Mouse (Mus musculus) limb, embryonic 13.5 days (tissue): ENCODE results near the gene Phtf2. TPM values are rescaled to one million over a fixed set of nuclear protein-coding genes. Genes with fewer than 3 reads are reported as not detected.
A peak's percentile ranks its signal among the peaks of the same experiment; 100 is the strongest.

Experiments used
- ATAC-seq: fragments of 200-750 bp; cut with Nextera tagmentation; 2 replicates; pipeline ENCODE4 v1.8.0; 2017; ENCODE audit warnings: low read depth, moderate number of reproducible peaks, moderate TSS enrichment; ENCODE audit not compliant: low FRiP score
- H3K27ac ChIP-seq: fragments of 300-500 bp; sonication (generic); 2 replicates; pipeline ENCODE4 v1.5.1; 2015; ENCODE audit warnings: inconsistent platforms, mild to moderate bottlenecking, moderate library complexity
- H3K27me3 ChIP-seq: fragments of 300-500 bp; sonication (generic); 2 replicates; pipeline ENCODE4 v1.6.1; 2015; ENCODE audit warnings: mild to moderate bottlenecking, inconsistent platforms
- H3K36me3 ChIP-seq: fragments of 300-500 bp; sonication (generic); 2 replicates; pipeline ENCODE4 v1.6.1; 2015; ENCODE audit warnings: inconsistent platforms, mild to moderate bottlenecking, moderate library complexity
- H3K4me1 ChIP-seq: fragments of 300-500 bp; sonication (generic); 2 replicates; pipeline ENCODE4 v1.6.1; 2015; ENCODE audit warnings: inconsistent platforms
- H3K4me2 ChIP-seq: fragments of 300-500 bp; sonication (generic); replicated peaks from 2 replicates; pipeline ENCODE4 v1.6.1; 2015; ENCODE audit warnings: inconsistent platforms, mild to moderate bottlenecking, moderate library complexity
- H3K4me3 ChIP-seq: fragments of 300-500 bp; sonication (generic); 2 replicates; pipeline ENCODE4 v1.5.1; 2015; ENCODE audit warnings: moderate library complexity, mild to moderate bottlenecking, inconsistent platforms
- H3K9ac ChIP-seq: fragments of 300-500 bp; sonication (generic); 2 replicates; pipeline ENCODE4 v1.6.1; 2015; ENCODE audit warnings: mild to moderate bottlenecking, inconsistent platforms
- H3K9me3 ChIP-seq: fragments of 300-500 bp; sonication (generic); 2 replicates; pipeline ENCODE4 v1.6.1; 2016; ENCODE audit warnings: inconsistent platforms
- WGBS: fragments of 180-500 bp; shearing (Covaris S2); methylation state at CpG from one replicate; pipeline ENCODE4 v1.1.7; 2015; 5-methylcytosine and 5-hydroxymethylcytosine counted together
- polyA plus RNA-seq: library from polyadenylated mRNA; unstranded; fragments of >200 nt; fragmentation: Nextera tagmentation; extraction: Ambion mirVana; gene quantifications from 2 replicates; pipeline ENCODE4 v1.2.1, GENCODE M21; 2015

Gene Phtf2
- 15.7 and 15.9 TPM in 2 replicates for polyA plus RNA-seq

- under 1% methylated on average over 74 of the region's 94 CpGs for WGBS
- no peaks in the 10 kb centered on the region for H3K9me3 ChIP-seq
- peaks cover 18% of the 10 kb centered on the region for H3K4me1 ChIP-seq
- H3K4me2 ChIP-seq: peak within 1 kb of the TSS; percentile 76
- peak within 1 kb of the TSS; percentile 86 for H3K9ac ChIP-seq
- peak within 1 kb of the TSS; percentile 89 for H3K4me3 ChIP-seq
- ATAC-seq: peak; percentile 99
- no peaks in the 10 kb centered on the region for H3K27me3 ChIP-seq
- peak within 1 kb of the TSS; percentile 94 for H3K27ac ChIP-seq
- peaks cover 14% of the 10 kb centered on the region for H3K36me3 ChIP-seq
Measured at GRCm38 (mm10) chr5:20881915-20882800, at the start of gene Phtf2, which contains the start of gene Tmem60. TSS of gene Phtf2 (minus strand) at chr5:20882124. TSS of gene Tmem60 (plus strand) at chr5:20882191.

GRCm38 (mm10) chr5:20931300-20931699 is 49.4 kb upstream of the Phtf2 start:
- Histone ChIP-seq H3K9ac (no peak overlapping the region), H3K4me2 (no peak overlapping the region), H3K27ac (no peak overlapping the region), H3K36me3 (no peaks in the 10 kb centered on the region), H3K27me3 (no peaks in the 10 kb centered on the region), H3K4me1 (peaks cover 12% of the 10 kb centered on the region), H3K9me3 (no peaks in the 10 kb centered on the region), H3K4me3 (no peak overlapping the region)
- no peak for ATAC-seq
- 83% methylated on average over 3 of the region's 3 CpGs for WGBS

GRCm38 (mm10) chr5:20930430-20930829 is 48.5 kb upstream of the Phtf2 start:
- ATAC-seq: no peak

GRCm38 (mm10) chr5:20929669-20930151 is 47.8 kb upstream of the Phtf2 start:
- WGBS: 63% methylated on average over 6 of the region's 6 CpGs
- no peak for ATAC-seq
- no peak overlapping the region for H3K4me2 ChIP-seq

More at GRCm38 (mm10) chr5:20930430-20930829, 48.5 kb upstream of the Phtf2 start:
- Histone ChIP-seq H3K9ac (no peak overlapping the region), H3K4me2 (no peak overlapping the region), H3K27me3 (no peaks in the 10 kb centered on the region), H3K4me3 (no peak overlapping the region), H3K4me1 (peaks cover 8% of the 10 kb centered on the region; the same call in 1 of the 2 replicates), H3K27ac (no peak overlapping the region), H3K36me3 (no peaks in the 10 kb centered on the region), H3K9me3 (no peaks in the 10 kb centered on the region)

GRCm38 (mm10) chr5:20925451-20925850 is 43.5 kb upstream of the Phtf2 start:
- 87% methylated on average over 3 of the region's 3 CpGs for WGBS
- ATAC-seq: no peak
- Histone ChIP-seq H3K4me3 (no peak overlapping the region), H3K27me3 (no peaks in the 10 kb centered on the region), H3K27ac (no peak overlapping the region), H3K36me3 (0 out of 2 replicates have a peak, but pooled peaks cover 4% of the 10 kb centered on the region), H3K9ac (no peak overlapping the region), H3K9me3 (no peaks in the 10 kb centered on the region), H3K4me2 (no peak overlapping the region), H3K4me1 (peaks cover 8% of the 10 kb centered on the region; the same call in 1 of the 2 replicates)

More at GRCm38 (mm10) chr5:20929669-20930151, 47.8 kb upstream of the Phtf2 start:
- H3K27ac ChIP-seq: no peak overlapping the region
- H3K9ac ChIP-seq: no peak overlapping the region
- H3K4me3 ChIP-seq: no peak overlapping the region
- H3K27me3 ChIP-seq: no peaks in the 10 kb centered on the region
- no peaks in the 10 kb centered on the region for H3K9me3 ChIP-seq
- no peaks in the 10 kb centered on the region for H3K36me3 ChIP-seq
- peaks cover 8% of the 10 kb centered on the region; the same call in 1 of the 2 replicates for H3K4me1 ChIP-seq

- no peaks in the 10 kb centered on the region for H3K9me3 ChIP-seq
- H3K27me3 ChIP-seq: no peaks in the 10 kb centered on the region
- ATAC-seq: 0 out of 2 replicates have a peak, but pooled peaks have one; percentile 48
- no peak overlapping the region for H3K4me3 ChIP-seq
- WGBS: 73% methylated on average over 3 of the region's 3 CpGs
- H3K9ac ChIP-seq: no peak overlapping the region
- H3K36me3 ChIP-seq: peaks cover 6% of the 10 kb centered on the region; the same call in 1 of the 2 replicates
- peaks cover 3% of the 10 kb centered on the region; the same call in 1 of the 2 replicates for H3K4me1 ChIP-seq
- H3K27ac ChIP-seq: no peak overlapping the region
- no peak overlapping the region for H3K4me2 ChIP-seq
Measured at GRCm38 (mm10) chr5:20924608-20925007, 42.7 kb upstream of the Phtf2 start.

- no peaks in the 10 kb centered on the region for H3K4me1 ChIP-seq
- no peak for ATAC-seq
- 94% methylated on average over 9 of the region's 9 CpGs for WGBS
Measured at GRCm38 (mm10) chr5:20919566-20919965, 37.6 kb upstream of the Phtf2 start.

GRCm38 (mm10) chr5:20918967-20919366 is 37.0 kb upstream of the Phtf2 start:
- Histone ChIP-seq H3K27ac (no peak overlapping the region), H3K4me2 (no peak overlapping the region), H3K9me3 (no peaks in the 10 kb centered on the region), H3K4me3 (no peak overlapping the region), H3K4me1 (no peaks in the 10 kb centered on the region), H3K36me3 (peaks cover 7% of the 10 kb centered on the region; the same call in 1 of the 2 replicates), H3K27me3 (no peaks in the 10 kb centered on the region), H3K9ac (no peak overlapping the region)
- ATAC-seq: no peak
- WGBS: 96% methylated on average over 4 of the region's 4 CpGs

More at GRCm38 (mm10) chr5:20919566-20919965, 37.6 kb upstream of the Phtf2 start:
- no peak overlapping the region for H3K27ac ChIP-seq
- H3K4me3 ChIP-seq: no peak overlapping the region
- H3K9ac ChIP-seq: no peak overlapping the region
- no peaks in the 10 kb centered on the region for H3K9me3 ChIP-seq
- H3K36me3 ChIP-seq: peaks cover 7% of the 10 kb centered on the region; the same call in 1 of the 2 replicates
- H3K4me2 ChIP-seq: no peak overlapping the region
- no peaks in the 10 kb centered on the region for H3K27me3 ChIP-seq

GRCm38 (mm10) chr5:20913372-20914275 is 31.7 kb upstream of the Phtf2 start:
- WGBS: 73% methylated on average over 11 of the region's 11 CpGs
- H3K4me3 ChIP-seq: no peak overlapping the region
- no peak overlapping the region for H3K4me2 ChIP-seq
- no peaks in the 10 kb centered on the region for H3K4me1 ChIP-seq
- no peak overlapping the region for H3K27ac ChIP-seq
- no peak overlapping the region for H3K9ac ChIP-seq
- no peak for ATAC-seq
- H3K36me3 ChIP-seq: no peaks in the 10 kb centered on the region
- no peaks in the 10 kb centered on the region for H3K9me3 ChIP-seq
- no peaks in the 10 kb centered on the region for H3K27me3 ChIP-seq

GRCm38 (mm10) chr5:20911741-20912140 is 29.8 kb upstream of the Phtf2 start:
- Histone ChIP-seq H3K9me3 (no peaks in the 10 kb centered on the region), H3K4me1 (no peaks in the 10 kb centered on the region), H3K4me2 (no peak overlapping the region), H3K36me3 (no peaks in the 10 kb centered on the region), H3K27ac (no peak overlapping the region), H3K27me3 (no peaks in the 10 kb centered on the region), H3K4me3 (no peak overlapping the region), H3K9ac (no peak overlapping the region)
- no peak for ATAC-seq
- 81% methylated on average over 2 of the region's 2 CpGs for WGBS

GRCm38 (mm10) chr5:20906191-20906590 is 24.3 kb upstream of the Phtf2 start:
- WGBS: 94% methylated on average over 7 of the region's 7 CpGs

More at GRCm38 (mm10) chr5:20906191-20906590, 24.3 kb upstream of the Phtf2 start:
- Histone ChIP-seq H3K27ac (no peak overlapping the region), H3K9me3 (no peaks in the 10 kb centered on the region), H3K9ac (no peak overlapping the region), H3K27me3 (no peaks in the 10 kb centered on the region), H3K36me3 (peaks cover 28% of the 10 kb centered on the region), H3K4me1 (no peaks in the 10 kb centered on the region), H3K4me2 (no peak overlapping the region), H3K4me3 (no peak overlapping the region)
- ATAC-seq: no peak
